Mouse (Mus musculus) midbrain, embryonic 11.5 days (tissue): ENCODE measurements around the gene Chrna10. TPM values are rescaled to one million over a fixed set of nuclear protein-coding genes. Genes with fewer than 3 reads are reported as not detected.
A peak's percentile ranks its signal among the peaks of the same experiment; 100 is the strongest.

Source experiments
- ATAC-seq: fragments of 200-750 bp; cut with Nextera tagmentation; 2 replicates; pipeline ENCODE4 v1.8.0; 2017; ENCODE audit warnings: moderate TSS enrichment, moderate library complexity; ENCODE audit not compliant: low FRiP score
- DNase-seq: peaks from one replicate; pipeline ENCODE4 v3.0.0; 2015; ENCODE audit warnings: low spot score; ENCODE audit errors: missing footprints
- H3K27ac ChIP-seq: fragments of 300-500 bp; sonication (generic); 2 replicates; pipeline ENCODE4 v1.5.1; 2014; ENCODE audit warnings: low read depth, low read length
- H3K27me3 ChIP-seq: fragments of 300-500 bp; sonication (generic); 2 replicates; pipeline ENCODE4 v1.6.1; 2014; ENCODE audit warnings: mild to moderate bottlenecking, low read length, moderate library complexity, mixed read lengths; ENCODE audit not compliant: control insufficient read depth, insufficient read depth
- H3K36me3 ChIP-seq: fragments of 300-500 bp; sonication (generic); 2 replicates; pipeline ENCODE4 v1.6.1; 2014; ENCODE audit warnings: mild to moderate bottlenecking, low read length, moderate library complexity, mixed read lengths; ENCODE audit not compliant: control insufficient read depth, insufficient read depth
- H3K4me1 ChIP-seq: fragments of 300-500 bp; sonication (generic); 2 replicates; pipeline ENCODE4 v1.6.1; 2014; ENCODE audit warnings: low read length; ENCODE audit not compliant: control insufficient read depth, insufficient read depth
- H3K4me2 ChIP-seq: fragments of 300-500 bp; sonication (generic); 2 replicates; pipeline ENCODE4 v1.6.1; 2014; ENCODE audit warnings: mild to moderate bottlenecking, moderate library complexity
- H3K4me3 ChIP-seq: fragments of 300-500 bp; sonication (generic); 2 replicates; pipeline ENCODE4 v1.5.1; 2014; ENCODE audit warnings: low read depth, low read length
- H3K9ac ChIP-seq: fragments of 300-500 bp; sonication (generic); 2 replicates; pipeline ENCODE4 v1.6.1; 2014; ENCODE audit warnings: low read length
- H3K9me3 ChIP-seq: fragments of 300-500 bp; sonication (generic); 2 replicates; pipeline ENCODE4 v1.6.1; 2016; ENCODE audit warnings: low read length; ENCODE audit not compliant: control insufficient read depth
- WGBS: fragments of 180-500 bp; shearing (Covaris S2); extraction: QIAGEN DNeasy Blood & Tissue Kit; methylation state at CpG from one replicate; pipeline ENCODE4 v1.1.7; 2014; 5-methylcytosine and 5-hydroxymethylcytosine counted together
- polyA plus RNA-seq: library from polyadenylated mRNA; unstranded; fragments of >200 nt; fragmentation: Nextera tagmentation; extraction: Ambion mirVana; gene quantifications from 2 replicates; pipeline ENCODE4 v1.2.1, GENCODE M21; 2014

Chrna10 gene
- polyA plus RNA-seq, 1 experiment from 2014 or later, result not detected

DNA sequence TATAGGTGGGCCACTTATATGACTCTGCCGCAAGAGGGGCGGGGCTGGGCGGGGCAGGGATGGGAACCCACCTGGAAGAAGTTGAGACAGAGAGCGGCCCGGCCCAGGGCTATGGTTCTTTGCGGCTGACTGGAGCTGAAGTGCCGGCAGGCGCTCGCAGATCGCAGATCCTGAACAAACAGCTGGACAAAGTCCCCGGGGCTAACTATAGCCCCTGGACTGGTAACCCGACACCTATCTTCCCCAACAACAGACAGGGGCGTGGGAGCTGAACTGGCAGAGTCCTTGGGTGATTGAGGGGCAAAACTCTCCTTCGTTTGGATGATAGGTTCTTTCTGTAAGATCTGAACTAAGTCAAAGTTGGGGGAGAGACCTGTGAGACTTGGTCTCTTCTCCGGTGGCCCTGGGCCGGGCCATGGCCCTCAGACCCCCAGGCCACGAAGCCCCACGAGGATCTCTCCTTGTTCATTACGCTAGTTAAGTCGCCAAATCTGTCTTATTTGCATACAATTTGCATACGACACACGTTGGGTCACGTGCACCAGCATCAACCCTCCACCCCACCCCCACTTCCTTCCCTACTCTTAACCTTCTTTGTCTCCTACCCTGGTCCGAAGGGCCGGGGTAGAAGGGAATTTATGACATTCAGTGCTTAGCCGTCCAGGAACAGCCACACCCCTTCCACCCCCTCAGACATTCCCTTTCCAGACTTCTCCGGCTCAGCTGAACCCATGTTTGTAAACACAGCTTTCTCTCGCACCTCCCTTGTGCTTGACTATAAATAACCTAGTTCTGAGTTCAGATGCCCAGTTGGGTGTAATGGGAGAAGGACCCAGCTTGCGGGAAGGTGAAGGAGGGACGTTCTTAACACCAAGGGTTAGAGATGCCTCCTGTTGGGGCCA lies 16.6 kb downstream of the Chrna10 start:
- peak; percentile 71 for ATAC-seq
- peak overlapping the region; percentile 49 for H3K4me2 ChIP-seq
- peak overlapping the region; percentile 33; the same call in 1 of the 2 replicates for H3K9ac ChIP-seq
- H3K4me3 ChIP-seq, result peak overlapping the region; percentile 22
- no peak overlapping the region for H3K27ac ChIP-seq
- WGBS, result 6% methylated on average over 30 of the region's 30 CpGs
- peak; percentile 92 for DNase-seq
- H3K4me1 ChIP-seq, result peaks cover 10% of the 10 kb centered on the region
- H3K36me3 ChIP-seq, result no peaks in the 10 kb centered on the region
- H3K9me3 ChIP-seq, result no peaks in the 10 kb centered on the region
- H3K27me3 ChIP-seq, result no peaks in the 10 kb centered on the region

DNA sequence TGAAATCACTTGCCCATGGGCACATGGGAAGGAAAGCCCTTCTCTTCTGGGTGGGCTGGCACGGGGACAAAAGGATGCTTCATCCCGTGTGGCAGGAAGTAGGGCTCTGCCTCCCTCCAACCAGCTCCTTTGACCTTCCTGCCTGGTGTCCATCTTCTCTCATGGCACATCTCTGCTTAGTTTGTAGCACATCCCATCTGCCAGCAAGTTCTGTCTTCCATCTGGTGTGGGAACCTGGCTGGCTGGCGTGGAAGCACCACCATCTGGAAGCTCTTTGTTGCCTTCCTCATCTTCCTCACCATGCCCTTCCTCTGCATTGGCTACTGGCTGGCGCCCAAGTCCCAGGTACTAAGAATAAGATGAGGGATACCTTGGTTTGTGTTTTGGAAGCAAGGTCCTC lies 29.3 kb downstream of the Chrna10 start:
- H3K4me1 ChIP-seq, result no peaks in the 10 kb centered on the region
- no peak overlapping the region for H3K27ac ChIP-seq
- ATAC-seq (no peak), DNase-seq (no peak)
- no peak overlapping the region for H3K9ac ChIP-seq
- no peaks in the 10 kb centered on the region for H3K27me3 ChIP-seq
- H3K4me2 ChIP-seq, result no peak overlapping the region
- 89% methylated on average over 4 of the region's 4 CpGs for WGBS
- no peak overlapping the region for H3K4me3 ChIP-seq
- H3K9me3 ChIP-seq, result no peaks in the 10 kb centered on the region
- H3K36me3 ChIP-seq, result peaks cover 2% of the 10 kb centered on the region

DNA sequence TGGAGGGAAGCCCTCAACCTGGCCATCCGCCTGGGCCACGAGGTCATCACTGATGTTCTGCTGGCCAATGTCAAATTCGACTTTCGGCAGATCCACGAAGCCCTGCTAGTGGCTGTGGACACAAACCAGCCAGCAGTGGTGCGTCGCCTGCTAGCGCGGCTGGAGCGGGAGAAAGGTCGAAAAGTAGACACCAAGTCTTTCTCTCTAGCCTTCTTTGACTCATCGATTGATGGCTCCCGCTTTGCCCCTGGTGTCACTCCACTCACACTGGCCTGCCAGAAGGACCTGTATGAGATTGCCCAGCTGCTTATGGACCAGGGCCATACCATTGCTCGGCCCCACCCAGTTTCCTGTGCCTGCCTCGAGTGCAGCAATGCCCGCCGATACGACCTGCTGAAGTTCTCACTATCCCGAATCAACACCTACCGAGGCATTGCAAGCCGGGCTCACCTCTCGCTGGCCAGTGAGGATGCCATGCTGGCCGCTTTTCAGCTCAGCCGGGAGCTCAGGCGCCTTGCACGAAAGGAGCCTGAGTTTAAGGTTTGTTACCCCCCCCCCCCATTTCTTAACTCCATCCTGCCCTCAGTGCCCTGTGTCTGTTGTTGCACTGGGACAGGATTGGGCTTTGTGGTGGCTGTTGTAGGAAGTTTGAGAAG lies 32.5 kb downstream of the Chrna10 start:
- Histone ChIP-seq H3K4me2 (no peak overlapping the region), H3K27ac (no peak overlapping the region), H3K27me3 (no peaks in the 10 kb centered on the region), H3K4me3 (no peak overlapping the region), H3K4me1 (no peaks in the 10 kb centered on the region), H3K9ac (no peak overlapping the region), H3K9me3 (no peaks in the 10 kb centered on the region), H3K36me3 (peaks cover 19% of the 10 kb centered on the region)
- 91% methylated on average over 26 of the region's 26 CpGs for WGBS
- ATAC-seq, result no peak
- DNase-seq, result peak; percentile 79

- 90% methylated on average over 5 of the region's 5 CpGs for WGBS
- H3K4me3 ChIP-seq, result no peak within 1 kb of the TSS
- ATAC-seq (no peak), DNase-seq (no peak)
- H3K4me1 ChIP-seq, result no peaks in the 10 kb centered on the region
- no peak within 1 kb of the TSS for H3K4me2 ChIP-seq
- H3K27me3 ChIP-seq, result no peaks in the 10 kb centered on the region
- H3K9me3 ChIP-seq, result no peaks in the 10 kb centered on the region
- H3K27ac ChIP-seq, result no peak within 1 kb of the TSS
- no peak within 1 kb of the TSS for H3K9ac ChIP-seq
- H3K36me3 ChIP-seq, result peaks cover 24% of the 10 kb centered on the region
These were observed 33.8 kb downstream of the Chrna10 start, which contains the start of gene Trpc2 for GRCm38 (mm10) chr7:102082816-102083215. Trpc2 (plus strand) TSS chr7:102083116.

DNA sequence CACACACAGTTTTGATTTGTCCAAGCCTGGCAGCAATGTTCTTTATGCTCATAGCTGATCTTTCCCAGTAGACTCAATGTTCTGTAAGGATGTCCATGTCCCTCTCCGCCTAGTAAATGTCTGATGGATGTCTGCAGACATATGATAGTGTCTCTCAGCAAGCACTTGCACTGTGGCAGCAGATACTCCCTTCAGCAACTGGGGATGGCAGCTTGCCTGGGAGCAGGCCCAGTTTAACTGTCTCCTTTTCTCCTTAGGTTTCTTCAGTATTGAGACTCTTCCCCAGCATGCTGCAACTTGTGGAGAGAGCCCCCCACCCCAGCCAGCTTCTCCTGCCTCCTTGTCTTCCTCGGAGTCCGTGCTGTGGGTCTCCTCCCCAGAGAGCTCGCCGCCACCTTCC lies 34.8 kb downstream of the Chrna10 start:
- 98% methylated on average over 5 of the region's 5 CpGs for WGBS
- ATAC-seq (no peak), DNase-seq (no peak)
- H3K4me3 ChIP-seq, result no peak overlapping the region
- H3K4me2 ChIP-seq, result no peak overlapping the region
- H3K27me3 ChIP-seq, result no peaks in the 10 kb centered on the region
- no peaks in the 10 kb centered on the region for H3K4me1 ChIP-seq
- peaks cover 24% of the 10 kb centered on the region for H3K36me3 ChIP-seq
- no peaks in the 10 kb centered on the region for H3K9me3 ChIP-seq
- no peak overlapping the region for H3K27ac ChIP-seq
- H3K9ac ChIP-seq, result no peak overlapping the region

- 94% methylated on average over 8 of the region's 8 CpGs for WGBS
- Histone ChIP-seq H3K27me3 (no peaks in the 10 kb centered on the region), H3K9ac (no peak overlapping the region), H3K9me3 (no peaks in the 10 kb centered on the region), H3K27ac (no peak overlapping the region), H3K36me3 (peaks cover 29% of the 10 kb centered on the region), H3K4me2 (no peak overlapping the region), H3K4me3 (no peak overlapping the region), H3K4me1 (no peaks in the 10 kb centered on the region)
- no peak for DNase-seq
- no peak for ATAC-seq
These were observed 36.3 kb downstream of the Chrna10 start for GRCm38 (mm10) chr7:102080311-102080710.

DNA sequence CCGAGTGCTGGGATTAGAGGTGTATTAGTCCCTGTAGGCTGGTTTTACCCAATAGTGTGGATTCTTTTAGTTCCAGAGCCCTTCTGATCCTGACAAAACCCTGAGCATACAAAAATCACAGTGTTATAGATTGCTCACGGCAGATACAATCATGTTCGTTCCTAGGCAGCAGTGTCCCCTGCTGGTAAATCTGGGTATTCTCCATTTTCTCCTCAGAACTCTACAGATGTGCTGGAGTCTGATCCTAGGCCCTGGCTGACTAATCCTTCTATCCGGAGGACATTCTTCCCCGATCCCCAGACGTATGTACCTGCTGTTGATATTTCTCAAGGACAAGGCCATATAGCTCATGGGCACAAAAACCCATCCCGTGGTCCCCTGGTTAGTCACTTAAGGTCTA lies 38.1 kb downstream of the Chrna10 start:
- H3K27ac ChIP-seq, result no peak overlapping the region
- H3K4me1 ChIP-seq, result no peaks in the 10 kb centered on the region
- ATAC-seq (no peak), DNase-seq (peak; percentile 85)
- H3K4me2 ChIP-seq, result no peak overlapping the region
- H3K9me3 ChIP-seq, result no peaks in the 10 kb centered on the region
- peaks cover 36% of the 10 kb centered on the region for H3K36me3 ChIP-seq
- no peaks in the 10 kb centered on the region for H3K27me3 ChIP-seq
- no peak overlapping the region for H3K9ac ChIP-seq
- 83% methylated on average over 7 of the region's 7 CpGs for WGBS
- no peak overlapping the region for H3K4me3 ChIP-seq

GRCm38 (mm10) chr7:102076714-102077296 lies 39.8 kb downstream of the Chrna10 start:
- ATAC-seq, result no peak
- DNase-seq, result no peak

GRCm38 (mm10) chr7:102066363-102066762 lies 50.3 kb downstream of the Chrna10 start:
- no peaks in the 10 kb centered on the region for H3K27me3 ChIP-seq
- H3K4me2 ChIP-seq, result peak overlapping the region; percentile 59
- DNase-seq (peak; percentile 85), ATAC-seq (no peak)
- no peaks in the 10 kb centered on the region; the same call in 1 of the 2 replicates for H3K36me3 ChIP-seq
- 83% methylated on average over 6 of the region's 6 CpGs for WGBS
- H3K27ac ChIP-seq, result no peak overlapping the region
- peaks cover 15% of the 10 kb centered on the region for H3K4me1 ChIP-seq
- no peaks in the 10 kb centered on the region for H3K9me3 ChIP-seq
- peak overlapping the region; percentile 47 for H3K4me3 ChIP-seq
- peak overlapping the region; percentile 68 for H3K9ac ChIP-seq

More at GRCm38 (mm10) chr7:102076714-102077296, 39.8 kb downstream of the Chrna10 start:
- Histone ChIP-seq H3K4me2 (no peak overlapping the region), H3K27me3 (no peaks in the 10 kb centered on the region), H3K9ac (no peak overlapping the region), H3K9me3 (no peaks in the 10 kb centered on the region), H3K4me1 (no peaks in the 10 kb centered on the region), H3K4me3 (no peak overlapping the region), H3K36me3 (peaks cover 40% of the 10 kb centered on the region), H3K27ac (no peak overlapping the region)
- 90% methylated on average over 7 of the region's 7 CpGs for WGBS
